Mouse (Mus musculus): ENCODE measurements at regions not wholly inside any gene's neighbourhood (a gene's known extent, or its start where the extent isn't known, plus 50 kb on each side); places are given as distances from the start of the nearest gene placed in this dataset.

- DNase-seq (ENCODE audit: low read depth, low spot score) = no peak
These were observed 186.6 kb upstream of the Sp8 start for GRCm38 (mm10) chr12:118659240-118660120.

DNA sequence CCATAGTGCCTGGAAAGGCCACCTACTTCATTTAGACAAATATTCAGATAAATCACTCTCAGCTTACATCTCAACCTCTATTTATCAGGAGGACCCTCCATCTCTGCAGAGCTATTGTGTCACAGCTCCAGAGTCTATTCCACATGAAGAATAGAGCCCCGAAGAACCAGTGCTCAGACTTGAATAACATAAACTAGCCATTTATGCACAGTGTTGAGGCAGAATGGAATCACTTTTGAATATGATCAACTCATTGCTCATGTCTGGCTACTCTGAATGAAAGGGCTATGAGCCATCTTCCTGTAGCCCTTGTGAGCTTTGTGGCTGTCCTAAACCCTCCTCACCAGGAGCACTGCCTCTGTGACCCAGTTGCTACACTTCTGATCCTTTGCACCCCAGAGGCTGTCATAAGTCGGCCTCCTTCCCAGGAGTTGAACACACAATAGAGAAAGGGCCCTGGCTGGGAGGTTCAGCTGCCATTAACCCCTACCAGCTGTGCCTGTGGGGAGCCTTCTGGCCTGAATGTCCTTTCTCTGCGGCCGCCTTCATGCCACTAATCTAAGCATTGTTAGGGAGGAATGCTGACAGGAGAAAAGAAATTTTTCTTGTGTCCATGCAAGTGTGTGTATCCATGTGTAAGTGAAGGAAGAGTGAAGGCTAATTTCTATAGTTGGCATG lies 195.5 kb upstream of the Sp8 start:
- no peak for DNase-seq (ENCODE audit: low read depth, low spot score)

DNA sequence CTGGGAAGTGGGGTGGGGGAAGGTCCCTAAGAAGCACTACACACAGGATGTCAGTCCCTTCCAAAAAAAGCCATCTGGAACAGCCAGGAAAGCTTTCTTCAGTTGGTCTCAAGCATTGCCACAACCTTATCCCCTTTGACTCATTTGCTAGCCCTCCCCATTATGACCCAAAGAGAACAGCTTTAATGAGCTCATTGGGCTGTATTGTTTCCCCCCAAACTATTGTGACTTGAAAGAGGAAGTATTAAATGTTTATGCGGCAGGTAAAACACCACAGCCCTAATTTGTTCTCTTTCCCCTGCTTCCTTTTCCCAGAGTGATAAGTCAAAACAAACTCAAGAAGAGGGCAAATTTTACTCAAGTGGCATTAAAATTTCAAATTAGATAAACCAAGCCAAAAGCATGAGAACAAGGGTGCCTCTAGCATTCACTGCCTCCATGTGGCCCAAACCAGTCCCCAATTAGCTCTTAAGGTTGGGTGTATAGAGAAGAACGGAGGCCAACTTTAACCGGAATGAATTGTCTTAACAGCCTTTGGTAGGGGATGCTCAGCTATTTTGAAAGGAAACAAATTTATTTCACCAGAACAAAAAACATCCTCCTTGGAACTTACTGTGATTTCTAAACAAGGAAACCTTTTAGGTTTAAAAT lies 196.7 kb upstream of the Sp8 start:
- DNase-seq (ENCODE audit: low read depth, low spot score) = no peak

- no peak for DNase-seq (ENCODE audit: low read depth, low spot score)
These were observed 197.5 kb upstream of the Sp8 start for GRCm38 (mm10) chr12:118648673-118649072.

GRCm38 (mm10) chr12:118647270-118648042 lies 198.7 kb upstream of the Sp8 start:
- DNase-seq (ENCODE audit: low read depth, low spot score) = no peak

DNA sequence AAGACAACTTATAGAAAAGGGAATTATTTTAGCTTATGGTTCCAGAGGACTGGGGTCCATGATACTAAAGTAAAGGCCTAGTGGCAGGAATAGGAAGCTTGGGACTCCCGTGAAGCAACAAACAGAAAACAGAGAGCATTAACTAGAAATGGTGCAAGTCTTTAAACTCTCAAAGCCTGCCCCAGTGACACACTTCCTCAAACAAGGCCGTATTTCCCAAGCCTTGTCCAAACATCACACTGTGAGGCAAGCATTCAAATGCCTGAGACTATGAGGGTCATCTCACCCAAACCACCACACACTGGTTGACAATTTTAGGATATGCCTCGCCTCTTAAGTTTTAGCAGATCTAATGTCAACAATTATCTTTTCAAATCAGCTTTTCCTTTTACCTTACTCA lies 205.2 kb upstream of the Sp8 start:
- DNase-seq (ENCODE audit: low read depth, low spot score) = no peak

GRCm38 (mm10) chr12:118637214-118637613 lies 208.9 kb upstream of the Sp8 start:
- no peak for DNase-seq (ENCODE audit: low read depth, low spot score)

DNA sequence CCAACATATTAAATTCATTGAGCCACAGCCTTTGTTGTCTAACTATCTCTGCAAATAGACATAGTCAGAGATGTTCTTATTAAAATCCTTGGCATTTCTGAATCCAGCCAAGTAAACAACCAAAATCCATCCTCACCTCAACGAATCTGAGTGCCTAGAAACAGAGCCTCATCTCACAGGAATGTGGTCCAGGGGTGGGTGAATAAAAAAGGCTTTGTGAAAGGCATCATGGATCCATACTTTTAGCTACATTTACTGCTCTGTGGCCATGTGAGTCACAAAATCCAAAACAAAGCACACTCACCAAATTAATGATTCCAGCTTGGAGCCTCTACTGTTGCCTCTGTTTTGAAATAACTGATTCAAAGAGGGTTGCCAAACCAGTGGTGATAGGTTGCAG lies 210.7 kb upstream of the Sp8 start:
- DNase-seq (ENCODE audit: low read depth, low spot score) = no peak

GRCm38 (mm10) chr12:118630373-118630772 lies 215.8 kb upstream of the Sp8 start:
- no peak for DNase-seq (ENCODE audit: low read depth, low spot score)

DNA sequence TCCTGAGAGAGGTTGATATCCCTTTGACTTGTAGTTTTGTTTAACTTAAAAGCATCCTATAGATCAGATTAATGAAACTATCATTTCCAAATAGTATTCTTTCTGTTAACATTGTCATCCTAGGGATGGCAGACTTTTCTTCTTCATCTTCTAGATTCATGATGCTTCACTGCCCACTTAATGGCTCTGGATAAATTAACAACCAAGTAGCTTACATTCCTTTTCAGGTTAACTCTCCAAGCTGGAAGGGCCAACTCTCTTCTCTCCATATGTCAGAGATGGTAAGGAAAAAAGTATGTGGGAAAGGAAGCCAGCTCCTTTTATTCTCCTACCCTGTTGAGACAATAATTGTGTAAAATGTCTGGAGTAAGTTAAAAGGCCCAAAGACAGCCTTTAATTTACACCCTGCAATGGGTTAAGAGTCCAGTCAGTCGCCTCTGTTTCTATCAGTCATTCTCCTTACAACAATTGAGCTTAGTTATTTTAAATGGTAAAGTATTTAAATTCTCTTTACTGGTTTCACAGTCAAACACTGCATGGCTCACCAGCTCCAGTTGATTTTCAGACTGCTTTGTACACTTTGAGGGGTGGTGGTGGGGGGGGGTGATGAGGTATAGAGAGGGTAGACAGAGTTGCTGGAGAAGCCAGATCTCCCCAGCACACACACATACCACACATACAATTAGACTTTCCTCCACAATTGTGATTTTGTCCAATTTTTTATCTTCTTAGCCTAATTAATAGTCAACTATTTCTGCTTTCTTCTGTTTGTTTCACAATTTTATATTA lies 224.2 kb upstream of the Sp8 start:
- no peak for DNase-seq (ENCODE audit: low read depth, low spot score)

DNA sequence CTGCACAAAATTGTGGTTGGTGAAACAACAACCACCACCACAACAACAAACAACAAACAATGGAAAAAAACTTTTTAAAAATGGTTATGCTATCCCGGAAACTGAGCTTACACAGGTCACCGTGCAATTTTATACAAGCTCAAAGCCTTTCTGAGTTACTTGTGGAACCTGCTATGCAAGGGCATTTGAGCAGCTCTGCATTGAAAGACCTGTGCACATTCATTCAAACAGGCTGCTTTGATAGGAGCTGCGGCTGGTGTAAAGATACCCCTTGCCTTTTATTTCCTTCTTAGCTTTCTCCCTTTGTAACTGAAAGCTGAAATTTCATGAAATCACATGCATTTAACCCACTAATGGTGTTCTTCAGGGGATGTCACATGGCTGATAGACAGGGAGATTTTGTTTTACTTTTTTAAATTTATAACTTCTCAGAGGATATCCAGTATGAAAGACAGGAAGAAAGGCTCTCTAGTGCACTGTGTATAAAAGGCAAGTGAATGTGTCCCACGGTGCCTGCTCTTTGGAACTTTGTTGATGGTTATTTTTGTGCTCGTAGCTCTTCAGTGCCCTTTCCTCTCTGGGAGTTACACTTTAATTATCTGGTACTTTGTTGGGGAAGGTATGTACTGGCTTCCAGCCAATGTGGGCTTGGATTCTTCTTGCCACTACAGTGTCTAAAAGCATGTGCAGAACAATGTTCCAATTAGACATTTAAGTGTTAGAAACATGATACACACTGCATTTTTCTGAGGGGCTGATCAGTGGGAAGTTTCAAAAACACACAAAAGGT lies 225.1 kb upstream of the Sp8 start:
- no peak for DNase-seq (ENCODE audit: low read depth, low spot score)

GRCm38 (mm10) chr12:118597015-118597414 lies 249.1 kb upstream of the Sp8 start:
- DNase-seq (ENCODE audit: low read depth, low spot score) = no peak

DNA sequence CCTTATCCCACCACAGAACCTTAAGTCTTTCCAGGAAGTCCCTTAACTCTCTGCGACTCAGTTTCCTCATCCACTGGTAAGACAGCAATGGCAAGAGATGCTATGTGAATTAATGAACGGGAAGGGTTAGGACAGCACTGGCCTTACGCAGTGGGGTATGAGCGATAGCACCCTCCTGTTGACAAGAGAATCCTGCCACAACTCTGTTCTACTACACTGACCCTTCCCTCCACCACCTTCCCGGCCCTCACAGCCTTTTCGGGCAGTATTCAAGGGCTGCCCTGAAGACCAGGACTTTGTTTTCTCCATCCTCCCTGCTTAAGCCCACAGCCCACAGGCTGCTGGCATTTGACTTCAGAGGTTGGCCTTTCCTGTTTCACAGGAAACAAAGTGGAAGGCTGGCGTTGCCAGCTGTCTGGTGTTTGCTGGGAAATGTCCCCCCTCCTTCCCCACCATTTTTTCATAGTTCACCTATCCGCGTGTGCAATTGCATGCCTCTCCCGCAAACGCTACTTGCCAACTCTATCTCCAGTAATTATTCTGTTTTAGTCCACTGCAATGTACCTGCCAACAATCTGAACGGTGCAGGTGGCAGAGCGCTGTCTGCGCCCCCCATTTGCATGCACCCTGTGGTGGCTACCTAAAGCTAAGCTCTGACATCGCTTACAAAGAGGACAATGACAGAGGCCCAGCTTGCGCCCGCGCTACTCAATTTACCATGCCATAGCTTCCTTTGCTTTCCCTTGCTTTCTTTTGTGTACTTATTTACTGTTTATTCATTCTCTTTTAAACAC lies 251.2 kb upstream of the Sp8 start:
- no peak for DNase-seq (ENCODE audit: low read depth, low spot score)

- DNase-seq (ENCODE audit: low read depth, low spot score) = no peak
These were observed 262.1 kb upstream of the Sp8 start for GRCm38 (mm10) chr12:118583829-118584628.

DNA sequence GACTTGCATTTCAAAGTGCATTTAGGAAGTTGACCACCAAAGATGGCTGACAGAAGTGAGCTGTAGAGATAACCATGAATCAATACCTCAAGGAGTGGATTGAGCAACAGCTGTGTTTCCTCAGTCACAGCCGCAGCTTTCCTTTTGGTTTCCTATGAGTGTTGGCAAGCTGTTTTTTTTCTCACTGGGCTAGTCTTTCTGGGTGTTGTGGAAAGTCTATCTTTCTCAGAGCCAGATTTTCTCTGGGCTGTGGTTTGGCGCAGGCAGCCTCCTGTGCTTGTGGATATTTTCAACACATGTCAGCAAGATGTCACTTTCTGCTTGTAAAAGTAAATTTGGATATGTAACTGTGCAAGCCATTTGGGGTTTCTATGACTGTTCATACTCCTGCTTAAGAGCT lies 268.6 kb upstream of the Sp4 start:
- DNase-seq (ENCODE audit: low read depth, low spot score) = peak; percentile 27

DNA sequence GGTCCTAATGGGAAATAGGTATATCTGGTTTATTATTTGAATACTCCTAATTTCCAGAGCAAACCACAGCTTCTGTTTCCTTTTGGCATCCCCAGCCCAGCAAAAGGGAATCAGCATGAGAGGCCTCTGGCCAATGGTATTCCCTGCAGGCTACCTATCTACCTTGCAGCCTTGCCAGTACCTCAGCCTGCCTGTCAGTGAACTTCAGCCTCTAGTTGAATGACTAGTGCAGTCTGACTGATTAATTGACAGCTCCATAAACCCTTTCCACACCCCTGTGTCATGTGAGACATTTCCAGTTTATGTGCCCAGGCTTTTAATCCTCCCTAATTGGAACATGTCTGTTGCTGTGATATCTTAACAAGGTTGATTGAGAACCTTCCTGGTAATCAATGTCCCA lies 265.4 kb upstream of the Sp4 start:
- no peak for DNase-seq (ENCODE audit: low read depth, low spot score)

DNA sequence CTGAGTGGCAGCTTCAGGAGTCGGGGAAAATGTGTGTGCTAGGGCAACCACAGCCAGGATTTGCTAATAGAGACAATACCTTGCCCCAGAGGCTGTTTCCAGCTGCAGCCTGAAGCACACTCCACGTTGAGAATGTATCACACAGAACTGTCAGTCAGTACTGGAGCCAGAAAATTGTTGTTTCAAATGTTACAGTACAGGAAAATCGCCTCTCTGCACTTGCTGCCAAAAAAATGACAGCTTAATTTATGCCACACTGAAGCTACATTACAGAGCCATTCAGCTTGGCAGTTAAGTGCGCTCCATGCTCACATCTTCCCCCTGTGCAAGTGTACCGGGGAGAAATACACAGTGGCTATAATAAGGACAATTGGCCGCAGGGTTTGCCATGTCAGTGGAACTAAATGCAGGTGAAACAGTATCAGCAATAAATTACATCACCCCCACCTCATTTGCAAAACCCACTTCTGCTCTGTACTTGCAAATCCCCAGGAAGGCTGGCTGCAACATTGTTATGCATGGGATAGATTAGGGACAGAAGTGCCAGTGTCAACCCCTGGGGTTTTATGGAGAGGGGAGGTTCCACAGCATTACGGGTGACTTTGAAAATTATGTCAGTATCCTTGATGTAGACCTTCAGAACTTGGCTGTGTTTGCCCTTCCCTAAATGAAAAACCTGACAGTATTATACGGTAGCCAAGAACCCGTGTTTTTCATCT lies 263.3 kb upstream of the Sp4 start:
- no peak for DNase-seq (ENCODE audit: low read depth, low spot score)

DNA sequence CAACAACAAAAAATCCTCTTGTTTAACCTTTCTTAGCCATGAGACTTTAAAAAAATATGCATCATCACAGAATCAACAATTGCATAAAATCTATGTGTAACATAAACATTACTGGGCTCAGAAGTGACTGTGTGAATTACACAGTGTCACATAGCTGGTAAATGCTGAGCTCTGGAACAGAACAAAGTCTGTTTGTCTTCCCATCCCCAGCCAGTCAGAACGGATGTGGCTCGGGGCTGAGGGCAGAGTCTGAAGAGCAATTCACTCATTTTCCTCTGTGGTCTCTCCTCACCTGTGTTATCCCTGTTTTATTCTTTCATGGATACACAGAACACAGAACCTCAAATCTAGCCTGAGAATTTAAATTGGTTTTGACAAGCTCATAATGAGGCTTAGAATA lies 261.0 kb upstream of the Sp4 start:
- no peak for DNase-seq (ENCODE audit: low read depth, low spot score)

Measured in telencephalon, adult 2 months (tissue).